Mouse (Mus musculus) right cerebral cortex, postnatal 14 days (tissue): ENCODE data around the gene Hdac5.

ENCODE experiments used
- DNase-seq: peaks from one replicate; pipeline ENCODE4 v3.0.0; 2022

The Hdac5 gene

DNA sequence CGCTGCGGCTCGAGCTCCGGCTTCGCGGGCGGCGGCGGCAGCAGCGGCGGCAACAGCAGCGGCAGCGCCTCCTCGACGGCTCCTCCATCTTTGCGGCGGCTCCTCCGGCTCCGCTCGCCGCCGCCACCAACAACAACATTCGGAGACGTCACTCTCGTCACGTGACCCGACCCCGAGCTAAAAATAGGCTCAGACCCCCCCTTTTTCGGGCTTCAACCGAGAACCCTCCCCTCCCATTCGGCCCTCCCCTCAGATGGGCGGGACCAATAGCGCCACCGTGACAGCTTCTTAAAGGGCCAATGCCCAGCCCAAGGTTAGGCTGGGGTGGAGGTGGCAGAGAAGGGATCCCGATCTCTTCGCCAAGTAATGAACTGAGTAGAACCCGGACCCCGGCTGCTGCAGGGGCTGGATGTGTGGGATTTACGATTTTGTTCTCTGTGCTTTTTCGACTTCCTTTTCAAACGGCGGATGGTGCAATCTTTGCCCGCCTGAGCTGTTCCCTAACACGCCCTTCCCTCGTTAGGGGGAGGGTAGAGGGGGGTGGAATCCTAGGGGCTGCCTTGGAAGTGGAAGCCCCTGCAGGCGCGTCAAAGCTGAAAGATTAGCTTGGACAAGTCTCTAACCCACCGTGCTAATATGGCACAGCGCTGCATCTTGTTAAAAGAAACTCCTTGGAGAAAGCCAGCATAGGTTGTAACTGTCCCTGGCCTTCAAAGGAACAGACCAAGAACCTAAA lies at the start of gene Hdac5:
TSS of gene Hdac5 (minus strand) at position 161 of the 736 bp plus-strand sequence.
- DNase-seq: peak; percentile 97

DNA sequence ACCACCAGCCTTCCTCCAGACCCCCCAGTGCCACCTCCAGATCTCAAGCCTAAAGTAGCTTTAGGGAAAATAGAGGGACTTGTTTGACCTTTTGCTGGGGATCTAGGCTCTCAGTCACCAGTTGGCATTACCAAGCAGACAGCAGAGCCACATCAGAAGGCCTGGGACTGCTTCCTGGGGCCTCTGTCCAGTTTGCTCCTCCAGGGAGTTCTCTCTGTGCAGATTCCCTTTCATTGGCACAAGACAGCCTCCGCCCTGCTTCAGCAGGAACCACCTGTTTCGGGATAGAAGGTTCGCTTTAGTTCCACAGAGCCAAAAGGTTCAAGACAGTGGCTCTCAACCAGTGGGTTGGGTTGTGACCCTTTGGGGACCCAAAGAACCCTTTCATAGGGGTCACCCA lies 49.6 kb upstream of the Hdac5 start:
- no peak for DNase-seq

DNA sequence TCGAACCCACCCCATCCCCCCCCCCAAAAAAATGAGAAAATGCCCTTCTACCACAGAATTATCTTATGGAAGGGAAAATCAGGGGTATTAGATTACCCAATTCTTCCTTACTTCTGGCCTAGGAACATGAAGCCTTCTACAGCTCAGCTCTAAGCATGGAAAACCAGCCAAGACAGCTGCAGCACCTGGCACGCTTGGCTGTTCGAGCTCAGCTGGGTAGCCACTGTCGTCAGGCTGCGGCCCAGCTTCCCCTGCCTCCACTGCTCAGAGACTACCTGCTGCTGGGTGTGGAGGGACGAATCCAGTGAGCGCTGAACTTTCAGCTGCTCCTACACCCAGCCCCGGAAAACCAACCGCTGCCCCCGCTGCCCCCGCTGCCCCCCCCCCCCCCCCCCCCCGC lies 47.8 kb upstream of the Hdac5 start:
- no peak for DNase-seq

DNA sequence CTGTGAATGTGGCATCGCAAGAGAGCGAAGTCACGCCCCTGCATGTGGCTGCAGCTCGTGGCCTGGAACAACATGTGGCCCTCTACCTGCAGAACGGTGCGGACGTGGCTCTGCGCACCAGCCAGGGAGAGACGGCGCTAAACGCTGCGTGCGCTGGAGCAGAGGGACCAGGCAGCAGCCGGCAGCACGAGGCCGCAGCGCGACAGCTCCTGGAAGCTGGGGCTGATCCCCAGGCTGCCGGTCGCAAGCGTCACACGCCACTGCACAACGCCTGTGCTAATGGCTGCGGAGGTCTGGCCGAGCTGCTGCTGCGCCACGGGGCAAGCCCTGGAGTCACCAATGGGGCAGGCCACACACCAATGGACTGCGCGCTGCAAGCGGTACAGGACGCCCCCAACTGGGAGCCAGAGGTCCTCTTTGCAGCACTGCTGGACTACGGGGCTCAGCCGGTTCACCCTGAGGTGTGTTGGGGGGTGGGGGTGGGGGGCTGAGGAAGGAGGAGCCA lies 46.5 kb upstream of the Hdac5 start:
- no peak for DNase-seq

DNA sequence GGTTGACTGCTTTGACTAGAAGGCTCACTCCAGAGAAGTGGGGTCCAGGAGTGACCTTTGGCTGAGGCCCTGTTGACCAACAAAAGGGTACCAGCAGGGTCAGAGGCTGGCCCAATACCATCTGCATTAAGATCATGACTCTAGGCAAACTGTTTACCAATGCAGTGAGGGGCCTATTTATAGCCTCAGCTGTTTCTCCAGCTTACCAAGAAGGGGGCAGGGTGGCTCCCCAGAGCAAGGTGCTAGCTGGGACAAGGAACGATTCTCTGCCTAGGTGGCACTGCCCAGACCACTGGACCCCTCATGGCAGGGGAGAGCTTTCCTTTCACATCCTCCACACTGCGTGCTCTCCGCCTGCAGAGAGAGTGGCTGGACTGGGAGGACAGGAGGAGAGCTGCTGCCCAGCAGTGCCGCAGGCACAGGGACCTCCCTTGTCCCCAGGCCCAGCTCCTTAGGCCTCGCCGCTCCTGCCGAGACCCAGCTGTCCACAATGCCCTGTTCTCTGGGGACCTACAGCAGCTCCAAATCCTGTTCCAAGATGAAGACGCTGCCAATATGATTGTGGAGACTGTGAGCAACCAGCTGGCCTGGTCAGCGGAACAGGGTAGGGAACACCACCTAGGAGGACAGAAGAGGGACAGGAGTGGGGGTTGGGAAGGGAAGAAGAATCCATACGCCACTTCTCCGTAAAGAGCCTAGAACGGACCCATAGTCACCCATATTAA lies 38.7 kb upstream of the Hdac5 start, which contains the start of gene Asb16:
TSS of gene Asb16 (plus strand) at position 224 of the 725 bp plus-strand sequence.
- no peak for DNase-seq

DNA sequence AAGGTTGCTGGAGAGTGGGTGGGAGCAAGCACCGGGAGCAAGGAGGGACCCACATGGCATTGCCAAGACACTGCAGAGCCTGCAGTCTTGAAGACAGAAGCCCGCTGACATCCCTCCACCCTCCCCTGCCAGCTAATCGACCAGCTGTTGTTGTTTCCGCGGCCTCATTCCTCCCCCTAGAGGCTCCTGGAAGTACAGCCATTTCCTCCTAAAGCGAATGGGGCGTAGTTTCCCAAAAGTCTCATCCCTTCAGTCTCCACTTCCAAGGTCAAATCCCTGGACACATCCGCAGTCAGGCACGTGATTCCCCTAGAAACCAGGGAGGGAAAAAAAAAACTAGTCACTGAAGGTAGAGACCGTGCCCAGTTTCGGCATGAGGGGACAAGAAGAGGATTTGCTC lies 37.5 kb upstream of the Hdac5 start:
- DNase-seq: peak; percentile 73

DNA sequence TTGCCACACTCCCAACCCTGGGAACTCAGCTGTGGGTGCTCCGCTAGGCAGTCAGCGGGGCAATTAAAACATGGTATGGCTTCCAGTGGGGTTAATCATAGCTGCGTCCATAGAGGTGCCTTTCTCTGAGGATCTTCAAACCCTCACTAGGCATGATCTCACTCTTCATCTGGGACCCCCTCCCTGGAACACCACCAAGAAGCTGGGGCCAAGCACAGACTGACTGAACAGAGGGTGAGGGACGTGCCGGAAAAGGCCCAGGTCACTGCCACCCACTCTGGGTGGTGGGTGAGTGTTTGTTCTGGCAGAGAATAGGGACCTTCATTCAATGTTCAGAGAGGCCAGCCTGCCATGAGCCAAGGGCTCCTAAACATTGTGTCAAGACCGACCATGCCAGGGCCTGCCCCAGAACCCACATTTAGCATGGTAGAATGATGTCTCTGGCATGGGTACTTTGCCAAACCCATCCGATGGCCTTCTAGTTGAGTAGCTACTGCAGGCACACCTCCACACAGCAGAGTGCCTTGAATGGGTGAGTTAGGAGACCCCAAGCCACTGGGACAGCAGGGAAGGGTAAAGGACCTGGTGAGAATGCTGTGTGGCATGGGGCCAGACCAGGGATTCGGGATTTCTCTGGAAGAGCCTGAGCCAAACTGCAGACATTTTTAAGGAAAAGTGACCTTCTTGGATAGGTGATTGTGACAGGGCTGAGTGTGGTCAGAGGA lies 36.8 kb upstream of the Hdac5 start:
- no peak for DNase-seq

DNA sequence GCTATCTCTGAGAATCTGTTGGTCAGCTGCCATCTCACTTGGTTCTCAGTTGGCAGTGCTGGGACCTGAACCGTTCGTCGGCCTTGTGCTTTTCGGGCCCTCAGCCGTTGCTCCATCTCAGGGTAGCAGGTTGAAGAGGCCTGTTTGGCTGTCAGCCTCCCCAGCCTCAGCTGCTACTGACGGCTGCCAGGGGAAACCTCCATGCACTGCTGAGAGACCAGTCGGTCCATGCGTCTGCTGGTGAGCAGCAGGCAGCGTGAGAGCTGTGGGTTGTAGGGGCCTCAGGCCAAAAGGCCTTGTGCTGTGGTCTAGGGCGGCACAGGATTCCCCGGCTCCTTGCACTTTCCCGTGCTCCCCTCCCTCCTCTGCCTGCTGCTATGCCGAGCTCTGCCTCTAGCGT lies 35.9 kb upstream of the Hdac5 start:
- DNase-seq: no peak

DNA sequence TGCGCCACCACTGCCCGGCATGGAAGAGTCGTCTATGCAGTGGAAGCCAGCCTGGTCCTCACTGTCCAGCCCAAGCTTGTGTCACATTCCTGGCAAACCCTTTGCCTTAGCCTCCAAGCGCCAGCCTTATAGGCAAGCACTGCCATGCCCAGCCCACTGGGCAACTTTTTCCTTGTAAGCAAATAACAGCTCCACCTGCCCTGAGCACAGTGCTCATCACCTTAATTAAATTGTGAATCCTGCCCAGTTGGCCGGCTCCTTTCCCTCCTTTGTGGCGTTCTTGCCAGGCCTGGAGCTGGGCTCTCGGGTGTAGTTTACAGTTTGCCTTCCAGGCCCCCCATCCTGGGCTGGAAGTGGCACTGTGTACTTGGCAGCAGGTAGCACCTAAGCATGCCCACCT lies 33.2 kb upstream of the Hdac5 start:
- DNase-seq: no peak

DNA sequence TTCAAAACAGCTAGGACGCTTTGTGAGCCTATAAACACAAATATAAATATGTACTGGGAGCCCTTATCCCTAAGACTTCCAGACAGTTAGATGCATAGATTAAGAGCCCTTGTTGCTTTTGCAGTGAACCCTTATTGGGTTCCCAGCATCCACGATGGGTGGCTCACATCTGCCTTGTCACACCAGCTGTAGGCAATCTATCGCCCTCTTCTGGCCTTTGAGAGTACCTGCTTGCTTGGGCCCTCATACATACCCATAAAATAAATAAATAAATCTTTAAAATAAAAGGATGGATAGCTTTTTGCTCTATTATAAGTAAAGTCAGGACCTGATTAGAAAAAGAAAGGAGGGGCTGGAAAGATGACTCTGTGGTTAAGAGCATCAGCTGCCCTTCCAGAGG lies 28.6 kb upstream of the Hdac5 start:
- DNase-seq: no peak

DNA sequence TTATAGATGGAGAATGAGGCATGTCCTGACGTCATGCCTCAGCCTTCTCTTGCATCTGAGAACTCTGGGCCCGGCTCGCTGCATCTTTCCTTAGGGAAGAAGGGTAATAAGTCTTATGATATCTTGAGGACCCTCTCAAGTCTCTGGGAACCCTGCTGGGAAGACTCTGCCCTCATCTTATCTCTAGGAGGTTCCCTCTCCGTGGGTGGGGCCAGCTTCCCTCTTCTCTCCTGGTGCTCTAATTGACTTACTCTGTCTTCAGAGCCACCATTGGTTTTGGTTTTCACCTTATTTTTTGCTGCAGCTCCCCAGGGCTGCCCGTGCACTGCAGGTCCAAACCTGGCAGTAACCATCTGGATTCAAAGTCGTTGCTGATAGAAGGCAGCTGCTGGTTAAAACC lies 28.1 kb upstream of the Hdac5 start:
- DNase-seq: no peak

DNA sequence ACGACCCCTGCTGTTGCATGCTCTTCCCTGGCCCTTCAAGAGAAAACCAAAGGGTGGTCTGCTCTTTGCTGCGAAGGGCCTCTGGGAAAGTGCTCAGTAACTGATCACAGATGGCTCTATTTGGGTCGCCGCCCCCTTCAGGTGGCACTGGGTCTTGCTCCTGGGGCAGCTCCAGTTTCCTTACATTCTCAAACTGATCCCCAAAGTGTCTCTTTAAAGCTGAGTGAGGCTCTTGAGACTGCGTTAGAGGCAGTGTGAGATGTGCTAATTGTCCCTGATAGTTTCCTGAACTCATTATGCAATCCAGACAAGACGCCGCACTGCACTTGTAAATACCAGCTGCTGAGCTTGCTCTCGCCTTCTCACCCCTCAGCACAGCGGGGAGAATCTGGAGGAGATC lies 27.5 kb upstream of the Hdac5 start:
- DNase-seq: no peak

DNA sequence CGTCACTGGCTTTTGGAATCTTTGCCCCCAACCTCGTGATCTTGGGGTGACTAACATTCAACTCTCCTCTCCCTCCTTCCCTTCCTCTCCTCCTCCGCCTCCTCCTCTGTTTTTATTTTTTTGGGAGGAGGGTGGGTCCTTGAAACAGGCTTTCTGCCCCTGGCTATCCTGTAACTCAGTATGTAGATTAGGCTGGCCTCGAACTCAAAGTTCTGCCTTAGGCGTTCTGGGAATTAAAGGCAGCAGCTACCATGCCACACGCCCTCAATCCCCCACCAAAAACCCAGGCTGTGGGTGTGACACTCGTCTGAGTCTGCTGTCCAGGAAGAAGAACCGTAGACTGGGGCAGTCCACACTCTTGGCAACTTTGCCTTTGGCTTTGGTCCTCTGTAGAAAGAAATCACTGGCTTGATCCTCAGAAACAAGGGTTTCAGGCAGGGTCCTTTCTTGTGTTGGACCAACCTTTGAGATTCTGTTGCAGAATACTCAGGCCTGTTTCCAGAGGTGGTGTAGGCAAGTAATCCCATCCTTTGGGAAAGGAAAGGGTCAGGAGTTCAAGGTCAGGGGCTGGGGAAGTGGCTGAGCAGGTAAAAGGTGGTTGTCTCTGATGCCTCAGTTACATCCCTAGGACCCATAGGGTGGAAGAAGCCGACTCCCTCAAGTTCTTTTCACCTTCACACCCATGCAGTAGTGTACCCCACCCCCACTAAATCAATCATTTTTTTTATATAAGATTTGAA lies 19.6 kb upstream of the Hdac5 start:
- DNase-seq: no peak

DNA sequence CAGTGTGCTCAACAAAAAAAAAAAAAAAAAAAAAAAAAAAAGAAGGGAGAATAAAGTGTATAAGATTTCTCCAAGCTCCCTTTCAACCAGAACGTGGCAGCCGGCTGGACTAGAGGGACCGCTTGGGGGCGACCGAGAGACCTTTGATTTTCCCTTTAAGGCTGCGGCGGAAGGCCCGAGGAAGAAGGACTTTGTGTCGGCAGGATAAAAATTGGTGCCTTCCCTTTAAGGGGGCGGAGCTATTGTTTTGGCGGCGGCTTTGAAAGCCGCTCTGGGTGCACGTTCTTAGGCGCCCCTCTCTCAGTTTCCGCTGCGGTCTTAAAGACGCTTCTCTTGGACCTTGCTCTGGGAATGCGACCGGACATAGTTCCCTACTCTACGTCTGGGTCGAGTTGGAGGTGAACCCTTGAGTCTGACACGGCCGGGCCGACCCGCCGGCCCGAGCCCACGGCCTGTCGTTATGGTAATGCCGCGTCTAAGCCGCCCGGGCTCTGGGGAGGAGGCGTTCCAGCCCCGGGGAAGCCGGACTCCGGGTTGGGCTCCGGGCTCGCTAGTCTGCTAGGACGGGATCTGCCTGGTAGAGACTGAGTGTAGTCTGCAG lies 18.8 kb upstream of the Hdac5 start, which contains the start of gene BC030867:
TSS of gene BC030867 (plus strand) at position 253 of the 601 bp plus-strand sequence.
- peak; percentile 95 for DNase-seq

DNA sequence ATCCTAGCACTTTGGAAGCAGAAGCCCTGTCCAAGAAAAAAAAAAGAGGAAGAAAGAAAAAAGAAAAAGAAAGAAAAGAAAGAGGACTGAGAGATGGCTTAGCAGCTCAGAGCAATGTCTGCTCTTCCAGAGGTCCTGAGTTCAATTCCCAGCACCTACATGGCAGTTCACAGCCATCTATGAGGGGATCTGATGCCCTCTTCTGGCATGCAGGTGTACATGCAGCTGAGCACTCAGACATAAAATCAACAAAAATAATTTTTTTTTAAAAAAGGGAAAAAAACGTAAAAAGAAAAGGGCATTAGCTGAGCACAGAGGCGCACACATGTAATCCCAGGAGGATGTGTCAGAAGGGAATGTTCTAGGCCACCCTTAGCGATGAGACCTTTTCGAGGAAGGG lies 16.9 kb upstream of the Hdac5 start:
- DNase-seq: no peak

DNA sequence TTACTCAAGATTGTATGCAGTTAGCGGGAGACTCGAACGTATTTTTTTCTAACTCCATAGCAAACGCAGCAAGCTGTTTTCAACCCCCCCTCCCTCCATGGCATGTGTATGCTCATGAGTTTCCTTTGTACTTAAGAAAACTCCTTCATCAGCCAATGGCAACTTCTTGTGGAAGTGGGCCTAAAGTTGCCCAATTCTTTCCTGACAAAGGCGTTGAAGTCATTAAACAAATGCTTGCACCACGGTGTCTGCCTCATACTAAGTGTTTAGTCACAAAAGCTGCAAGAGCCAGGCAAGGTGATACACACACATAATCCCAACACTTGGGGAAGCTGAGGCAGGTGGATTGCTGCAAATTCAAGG lies 16.3 kb upstream of the Hdac5 start:
- no peak for DNase-seq

DNA sequence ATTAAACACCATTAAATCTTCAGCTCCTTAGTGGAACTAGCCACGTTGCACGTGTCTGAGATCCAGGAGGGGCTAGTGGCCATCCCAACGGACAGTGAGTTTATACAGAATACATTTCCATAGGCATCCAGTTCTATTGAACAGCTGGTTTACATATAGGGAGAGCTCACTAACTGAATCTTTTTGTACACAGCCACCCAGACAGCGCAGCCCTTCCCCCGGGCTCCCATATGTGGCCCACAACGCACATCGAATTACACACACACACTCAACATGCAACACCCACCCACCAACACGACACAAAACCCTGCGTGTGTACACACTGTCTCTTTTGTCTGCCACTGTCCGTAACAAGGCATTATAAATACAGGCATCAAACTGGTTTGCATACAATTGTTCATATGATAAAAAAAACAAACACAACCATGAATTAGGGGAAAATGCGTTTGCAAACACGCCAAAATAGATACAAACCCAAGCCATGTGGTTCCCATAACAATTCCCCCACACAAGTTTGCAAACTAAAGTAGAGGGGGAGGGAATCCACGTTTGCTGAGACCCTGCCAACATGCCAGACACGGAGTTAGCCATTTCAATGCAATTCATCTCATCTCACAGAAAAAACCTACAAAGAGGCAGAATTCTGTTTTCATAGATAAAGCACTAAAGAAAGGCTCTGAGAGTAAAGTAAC lies 15.8 kb upstream of the Hdac5 start:
- no peak for DNase-seq

DNA sequence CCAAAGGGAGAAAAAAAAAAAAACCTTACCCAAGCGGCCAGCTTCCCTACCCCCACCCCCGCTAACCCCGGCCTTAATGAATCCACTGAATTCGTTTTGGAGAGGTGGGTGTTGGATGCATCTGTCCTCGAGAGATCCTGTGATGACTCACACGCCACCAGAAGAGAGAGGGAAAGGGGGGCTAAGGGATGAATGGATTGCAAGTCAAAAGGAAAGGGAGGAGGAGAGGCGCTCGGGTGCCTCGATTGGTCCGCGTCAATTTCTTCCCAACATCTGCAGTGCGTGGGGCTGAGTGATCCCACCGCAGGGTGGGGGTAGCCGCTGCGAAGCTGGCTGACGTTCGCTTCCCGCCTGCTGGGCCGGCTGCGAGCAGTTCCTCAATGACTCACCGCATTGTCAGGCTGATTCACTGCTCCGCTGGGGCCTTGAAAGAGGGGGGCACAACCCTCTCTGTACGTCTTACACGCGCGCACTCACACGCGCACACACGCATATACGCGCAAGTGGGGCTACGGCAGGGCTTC lies 15.0 kb upstream of the Hdac5 start:
- DNase-seq: peak; percentile 75

DNA sequence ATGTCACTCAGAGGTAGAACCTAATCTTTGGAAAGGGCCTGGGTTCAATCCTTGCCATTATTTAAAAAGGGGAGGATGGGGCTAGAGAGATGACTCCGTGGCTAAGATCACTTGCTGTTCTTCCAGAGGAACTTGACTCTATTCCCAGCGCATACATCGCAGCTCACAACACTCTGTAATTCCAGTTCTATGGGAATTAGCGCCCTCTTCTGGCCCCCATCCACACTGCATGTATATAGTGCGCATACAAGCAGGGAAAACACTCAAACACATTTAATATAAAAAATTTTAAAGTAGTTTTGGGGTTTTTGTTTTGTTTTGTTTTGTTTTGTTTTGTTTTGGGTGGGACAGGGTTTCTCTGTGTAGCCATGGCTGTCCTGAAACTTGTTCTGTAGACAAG lies 11.9 kb upstream of the Hdac5 start:
- no peak for DNase-seq

DNA sequence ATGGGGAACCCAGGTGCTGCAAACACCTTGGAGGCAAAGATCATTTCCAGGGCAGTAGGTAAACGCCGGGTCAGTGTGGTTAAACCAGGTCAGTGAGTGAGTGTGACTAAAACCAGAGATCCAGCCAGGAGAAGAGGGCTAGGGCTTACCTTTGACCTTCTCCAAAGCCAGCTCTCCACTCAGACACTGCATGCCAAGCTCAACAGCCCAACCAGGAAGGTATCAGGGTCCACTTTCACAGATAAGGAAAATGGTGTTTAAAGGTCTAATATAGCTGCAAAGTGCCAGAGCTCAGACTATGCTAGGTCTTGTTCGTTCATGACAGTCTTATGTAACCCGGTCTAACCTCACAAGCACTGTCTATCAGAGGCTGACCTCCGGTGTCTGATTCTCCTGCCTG lies 11.3 kb upstream of the Hdac5 start:
- DNase-seq: no peak

DNA sequence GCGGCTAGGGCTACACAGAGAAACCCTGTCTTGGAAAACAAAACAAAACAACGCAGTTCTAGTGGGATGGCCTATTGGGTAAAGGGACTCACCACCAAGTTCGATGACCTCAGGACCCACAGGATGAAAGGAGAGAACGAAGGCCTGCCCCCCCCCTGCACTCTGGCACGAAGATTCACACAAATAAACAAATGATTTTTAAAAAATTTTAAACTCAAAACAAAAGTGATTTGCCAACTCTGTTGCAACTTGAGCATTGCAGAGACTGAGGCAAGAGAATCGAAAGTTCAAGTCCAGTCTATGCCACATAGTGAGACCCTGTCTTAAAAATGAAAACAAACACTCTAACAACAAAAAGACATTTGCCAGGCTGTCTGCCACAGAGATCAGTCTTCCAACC lies 10.7 kb upstream of the Hdac5 start:
- no peak for DNase-seq

DNA sequence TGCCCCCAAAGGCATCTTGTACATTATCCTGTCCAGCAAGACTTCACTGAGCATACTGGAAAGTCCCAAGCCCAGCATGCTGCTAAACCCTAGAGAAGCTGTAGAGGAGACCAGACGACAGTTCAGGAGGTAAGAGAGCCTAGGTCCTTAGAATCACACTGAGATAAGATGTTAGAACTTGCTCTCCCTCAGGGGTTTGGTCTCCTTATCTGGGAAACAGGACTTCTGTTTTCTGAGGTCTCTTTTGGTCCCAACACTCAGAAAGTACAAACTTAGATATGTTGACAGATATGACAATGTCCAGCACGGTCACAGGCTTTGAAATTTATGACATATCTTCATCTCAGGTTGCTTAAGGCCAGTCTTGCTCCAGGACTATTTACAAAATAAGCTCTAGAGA lies 6.1 kb upstream of the Hdac5 start:
- no peak for DNase-seq
